ENCODE assay signal across 8 mouse cellular contexts in genomic region chr12:100289267-100290177, GRCm38 (mm10).
A peak's percentile ranks its signal among the peaks of the same experiment; 100 is the strongest.
DNase-seq lines count a peak whose midpoint lies in the region; ATAC-seq lines count a peak whose summit lies in the region.

No protein-coding gene starts in this region.

- H3K4me2 ChIP-seq in hindbrain, embryonic 11.5 days (replicated peaks; ENCODE audit: low read depth, low read length): no peak overlapping the region
- H3K4me2 ChIP-seq in stomach, embryonic 16.5 days (ENCODE audit: low read depth, low read length): peak overlapping the region; percentile 33

- peak overlapping the region; percentile 48 for H3K27ac ChIP-seq in hindbrain, embryonic 11.5 days (ENCODE audit: low read depth, low read length)
- H3K27ac ChIP-seq in midbrain, embryonic 10.5 days (replicated peaks): peak overlapping the region; percentile 89
- peak overlapping the region; percentile 91 for H3K27ac ChIP-seq in stomach, embryonic 16.5 days (ENCODE audit: low read length)

- H3K9ac ChIP-seq in hindbrain, embryonic 11.5 days (ENCODE audit: low read depth, low read length): no peak overlapping the region
- peak overlapping the region; percentile 43; the same call in 1 of the 2 replicates for H3K9ac ChIP-seq in stomach, embryonic 16.5 days (ENCODE audit: low read length)

- peaks cover 15% of the 10 kb centered on the region for H3K4me1 ChIP-seq in hindbrain, embryonic 11.5 days (replicated peaks; ENCODE audit: control insufficient read depth, insufficient read depth, low read length)
- H3K4me1 ChIP-seq in midbrain, embryonic 10.5 days: peaks cover 37% of the 10 kb centered on the region
- peaks cover 38% of the 10 kb centered on the region for H3K4me1 ChIP-seq in stomach, embryonic 16.5 days (ENCODE audit: control insufficient read depth, insufficient read depth, low read length)

- peak; percentile 75 for DNase-seq in Muller cell, postnatal 12 days (ENCODE audit: inconsistent ontology term)
- DNase-seq in cerebellum, adult 11-12 months: peak; percentile 72
- DNase-seq in frontal cortex, postnatal 36 days (ENCODE audit: low spot score in 2 of 2): peak; percentile 70 to 73
- DNase-seq in hindbrain, embryonic 11.5 days (ENCODE audit: low spot score): no peak
- peak; percentile 73 to 81 for DNase-seq in layer of hippocampus, postnatal 14 days (ENCODE audit: low spot score in 2 of 2)
- DNase-seq in midbrain, embryonic 10.5 days (ENCODE audit: low spot score): no peak
- no peak for DNase-seq in spleen, adult 18-20 months

- no peaks in the 10 kb centered on the region for H3K36me3 ChIP-seq in hindbrain, embryonic 11.5 days (ENCODE audit: control insufficient read depth, insufficient read depth, low read length)
- no peaks in the 10 kb centered on the region for H3K36me3 ChIP-seq in midbrain, embryonic 10.5 days
- no peaks in the 10 kb centered on the region for H3K36me3 ChIP-seq in stomach, embryonic 16.5 days (ENCODE audit: control insufficient read depth, insufficient read depth, low read length)

- 41% methylated on average over 8 of the region's 8 CpGs for WGBS in hindbrain, embryonic 11.5 days
- 46% methylated on average over 8 of the region's 8 CpGs for WGBS in midbrain, embryonic 10.5 days
- WGBS in stomach, embryonic 16.5 days: 15% methylated on average over 8 of the region's 8 CpGs

- no peak overlapping the region for H3K4me3 ChIP-seq in hindbrain, embryonic 11.5 days (ENCODE audit: low read depth, low read length)
- H3K4me3 ChIP-seq in midbrain, embryonic 10.5 days: no peak overlapping the region
- no peak overlapping the region for H3K4me3 ChIP-seq in stomach, embryonic 16.5 days (replicated peaks; ENCODE audit: low read length)

- no peaks in the 10 kb centered on the region for H3K9me3 ChIP-seq in hindbrain, embryonic 11.5 days (ENCODE audit: control insufficient read depth, low read length)
- no peaks in the 10 kb centered on the region for H3K9me3 ChIP-seq in midbrain, embryonic 10.5 days (replicated peaks)
- H3K9me3 ChIP-seq in stomach, embryonic 16.5 days (replicated peaks; ENCODE audit: control insufficient read depth, low read length): 0 out of 2 replicates have a peak, but pooled peaks cover 3% of the 10 kb centered on the region

- ATAC-seq in hindbrain, embryonic 11.5 days (ENCODE audit: low FRiP score): peak; percentile 59; the same call in 1 of the 2 replicates
- ATAC-seq in stomach, embryonic 16.5 days (ENCODE audit: insufficient read depth, low FRiP score): peak; percentile 80; the same call in 1 of the 2 replicates

- no peaks in the 10 kb centered on the region for H3K27me3 ChIP-seq in hindbrain, embryonic 11.5 days (ENCODE audit: control insufficient read depth, insufficient read depth, low read length)
- H3K27me3 ChIP-seq in midbrain, embryonic 10.5 days (ENCODE audit: low read depth, poor library complexity, severe bottlenecking): no peaks in the 10 kb centered on the region
- H3K27me3 ChIP-seq in stomach, embryonic 16.5 days (ENCODE audit: control insufficient read depth, insufficient read depth, low read length): no peaks in the 10 kb centered on the region

Comparison
In these comparisons a context has a peak if more than half of its experiments do, and no peak if none do; other contexts are left out.
1. DNase-seq: peak in Muller cell, postnatal 12 days (single experiment), cerebellum, adult 11-12 months (single experiment), frontal cortex, postnatal 36 days (2 of 2) and layer of hippocampus, postnatal 14 days (2 of 2); none in hindbrain, embryonic 11.5 days (single experiment), midbrain, embryonic 10.5 days (single experiment) and spleen, adult 18-20 months (0 of 2).
2. Peak in every context shown above with its lines, with median percentiles within 50 percentile points of each other: H3K27ac ChIP-seq.